33 mouse cellular contexts compared by ENCODE assay signal in genomic region chr8:105155091-105155745, GRCm38 (mm10). TPM values are rescaled to one million over a fixed set of nuclear protein-coding genes. Genes with fewer than 3 reads are reported as not detected.
DNase-seq lines count a peak whose midpoint lies in the region; ATAC-seq and TF ChIP-seq lines count a peak whose summit lies in the region.
"Had no signal": no experiment of that assay in that cellular context is flagged by ENCODE, and none has a peak within 500 bp of the region (broad histone marks: within the 10 kb centered on the region; RNA-seq: fewer than 3 reads in every experiment).

No protein-coding gene starts in this region.

- peak; percentile 14; the same call in 1 of the 2 replicates for ATAC-seq in forebrain, embryonic 13.5 days
- no peak for ATAC-seq in CD4-positive, CD25-positive, alpha-beta regulatory T cell, adult 4 months
- ATAC-seq: inflammation-experienced regulatory T-cells, adult 6 months; lung, postnatal 0 days had no signal

- no peak overlapping the region for H3K4me2 ChIP-seq in forebrain, embryonic 13.5 days
- H3K4me2 ChIP-seq: embryonic facial prominence, embryonic 13.5 days; hindbrain, embryonic 15.5 days; limb, embryonic 13.5 days; liver, embryonic 13.5 days; midbrain, embryonic 12.5 days; neural tube, embryonic 13.5 days had no signal

- H3K9ac ChIP-seq in MEL (ENCODE audit: control insufficient read depth, low read depth, low read length, poor library complexity, severe bottlenecking): no peak overlapping the region
- no peak overlapping the region for H3K9ac ChIP-seq in forebrain, embryonic 13.5 days
- H3K9ac ChIP-seq: embryonic facial prominence, embryonic 13.5 days; hindbrain, embryonic 15.5 days; limb, embryonic 13.5 days; liver, embryonic 13.5 days; midbrain, embryonic 12.5 days; neural tube, embryonic 13.5 days had no signal

- no peak overlapping the region for H3K4me3 ChIP-seq in MEL (ENCODE audit: control insufficient read depth in 1 of 2, insufficient read depth in 1 of 2, low read depth in 2 of 2, low read length in 2 of 2)
- H3K4me3 ChIP-seq in forebrain, embryonic 13.5 days: no peak overlapping the region
- H3K4me3 ChIP-seq: embryonic facial prominence, embryonic 13.5 days; hindbrain, embryonic 10.5 days; hindbrain, embryonic 15.5 days; limb, embryonic 13.5 days; liver, embryonic 13.5 days; megakaryocyte, embryonic 14.5 days; midbrain, embryonic 12.5 days; neural tube, embryonic 13.5 days had no signal

- H3K27ac ChIP-seq in MEL (ENCODE audit: control insufficient read depth, low read depth, low read length): no peak overlapping the region
- H3K27ac ChIP-seq in forebrain, embryonic 13.5 days: peak overlapping the region; percentile 51
- H3K27ac ChIP-seq: embryonic facial prominence, embryonic 13.5 days; hindbrain, embryonic 10.5 days; hindbrain, embryonic 15.5 days; limb, embryonic 13.5 days; liver, embryonic 13.5 days; midbrain, embryonic 12.5 days; neural tube, embryonic 13.5 days had no signal

- no peaks in the 10 kb centered on the region for H3K9me3 ChIP-seq in MEL (replicated peaks; ENCODE audit: insufficient read depth, low read length)
- no peaks in the 10 kb centered on the region for H3K9me3 ChIP-seq in forebrain, embryonic 13.5 days (replicated peaks)
- H3K9me3 ChIP-seq: embryonic facial prominence, embryonic 13.5 days; hindbrain, embryonic 10.5 days; hindbrain, embryonic 15.5 days; limb, embryonic 13.5 days; liver, embryonic 13.5 days; megakaryocyte, embryonic 14.5 days; midbrain, embryonic 12.5 days; neural tube, embryonic 13.5 days had no signal

- no peaks in the 10 kb centered on the region for H3K27me3 ChIP-seq in MEL (ENCODE audit: control insufficient read depth in 1 of 2, insufficient read depth in 2 of 2, low read length in 2 of 2)
- no peaks in the 10 kb centered on the region for H3K27me3 ChIP-seq in forebrain, embryonic 13.5 days
- H3K27me3 ChIP-seq: limb, embryonic 13.5 days had no signal

- no peak for TF ChIP-seq EP300 in MEL (IDR thresholded peaks at IDR 0.05; ENCODE audit: low read depth in 1 of 2, low read length in 2 of 2)

- peaks cover 0 to 4% of the 10 kb centered on the region in 2 experiments; a peak in 1 of 4 replicates for H3K36me3 ChIP-seq in MEL (ENCODE audit: control insufficient read depth in 1 of 2, insufficient read depth in 2 of 2, low read length in 2 of 2)
- H3K36me3 ChIP-seq in forebrain, embryonic 13.5 days (ENCODE audit: poor library complexity, severe bottlenecking): no peaks in the 10 kb centered on the region
- H3K36me3 ChIP-seq: embryonic facial prominence, embryonic 13.5 days; hindbrain, embryonic 10.5 days; hindbrain, embryonic 15.5 days; limb, embryonic 13.5 days; liver, embryonic 13.5 days; midbrain, embryonic 12.5 days; neural tube, embryonic 13.5 days had no signal

- H3K79me2 ChIP-seq in MEL (ENCODE audit: control insufficient read depth, insufficient read depth, low read length, poor library complexity): no peaks in the 10 kb centered on the region

- 80% methylated on average over 6 of the region's 6 CpGs for WGBS in forebrain, embryonic 13.5 days

- peak; percentile 80 for DNase-seq in heart, adult 11 months
- no peak for DNase-seq in heart, adult 9 months (ENCODE audit: low spot score in 2 of 2)
- DNase-seq in MEL (ENCODE audit: low read depth, low spot score): peak; percentile 25
- peak; percentile 74 for DNase-seq in adrenal gland, postnatal 14 days
- no peak for DNase-seq in left cerebral cortex, postnatal 4 days
- DNase-seq in gastrocnemius, postnatal 36 days: no peak
- DNase-seq: cerebellum, adult 9-10 months; gastrocnemius, postnatal 14 days; heart, adult 18-20 months; heart, postnatal 14 days; kidney, adult 11 months; kidney, postnatal 14 days; layer of hippocampus, adult 9-11 months; liver, embryonic 13.5 days; lung, adult 18-20 months; lung, postnatal 4 days; thymus, postnatal 4 days had no signal

- no peak for TF ChIP-seq RAD21 in MEL (IDR thresholded peaks at IDR 0.05; ENCODE audit: low read depth, low read length)

- TF ChIP-seq POLR2A in MEL (IDR thresholded peaks at IDR 0.05; ENCODE audit: control insufficient read depth in 1 of 2, insufficient read depth in 1 of 2, low read depth in 1 of 2, low read length in 2 of 2, poor library complexity in 1 of 2): no peak

- intact Hi-C loops in left cerebral cortex, postnatal 4 days (cut with DNase I): no loop called here
- intact Hi-C loops in gastrocnemius, postnatal 36 days (cut with DNase I): loop anchor here (5.0 kb wide), 1 partner anchor 62 kb away; no protein-coding TSS in a partner anchor

- no peak for TF ChIP-seq CTCF in MEL (IDR thresholded peaks at IDR 0.05 in 2 of 3, conservative IDR thresholded peaks at IDR 0.05 in 1 of 3; ENCODE audit: control insufficient read depth in 1 of 3, insufficient read depth in 1 of 3, low read depth in 2 of 3, low read length in 3 of 3, poor library complexity in 1 of 3, severe bottlenecking in 1 of 3)

- H3K4me1 ChIP-seq in MEL (ENCODE audit: control insufficient read depth in 1 of 2, insufficient read depth in 2 of 2, low read length in 2 of 2): peaks cover 2 to 7% of the 10 kb centered on the region in 2 experiments; a peak in 2 of 4 replicates
- H3K4me1 ChIP-seq in forebrain, embryonic 13.5 days: peaks cover 28% of the 10 kb centered on the region
- H3K4me1 ChIP-seq: liver, embryonic 13.5 days had no signal

TF ChIP-seq in MEL, 35 proteins besides CTCF, POLR2A, EP300 and RAD21:
- no peak for TF ChIP-seq ZMIZ1 (IDR thresholded peaks at IDR 0.05; ENCODE audit: low read depth, low read length)
- no peak for TF ChIP-seq ELF1 (IDR thresholded peaks at IDR 0.05; ENCODE audit: low read depth, low read length)
- TF ChIP-seq RCOR1 (IDR thresholded peaks at IDR 0.05; ENCODE audit: low read depth, low read length): no peak
- no peak for TF ChIP-seq USF2 (IDR thresholded peaks at IDR 0.05; ENCODE audit: borderline replicate concordance in 1 of 2, insufficient read depth in 1 of 2, low read depth in 1 of 2, low read length in 2 of 2)
- TF ChIP-seq GATA1 (IDR thresholded peaks at IDR 0.05; ENCODE audit: low read depth, low read length): no peak
- no peak for TF ChIP-seq KAT2A (conservative IDR thresholded peaks at IDR 0.05; ENCODE audit: low read depth, low read length)
- no peak for TF ChIP-seq UBTF (IDR thresholded peaks at IDR 0.05; ENCODE audit: borderline replicate concordance, insufficient read depth, low read depth, low read length)

RNA-seq across cellular contexts. Expression of gene Cbfb, which starts 15.3 kb away (rescaled TPM):
- 32.5 and 40.6 TPM in 2 replicates for total RNA-seq in MEL (2012; rRNA removed)
- 10 to 100 TPM in 1 of 2 experiments, not detected in 1; 37.9 TPM for polyA plus RNA-seq in MEL (2012; ENCODE audit: insufficient read depth in 1 of 2, insufficient read length in 2 of 2, low read depth in 1 of 2, low replicate concordance in 2 of 2, missing spikeins in 1 of 2)
- 58.4 and 60.1 TPM in 2 replicates for total RNA-seq in adrenal gland, postnatal 14 days (2021)
- polyA plus RNA-seq in forebrain, embryonic 13.5 days (2015; fragmentation: Nextera tagmentation; extraction: Ambion mirVana): 38.3 and 40.1 TPM in 2 replicates
- total RNA-seq in left cerebral cortex, postnatal 4 days (2021): 10 to 100 TPM; 39.0 to 47.0 TPM
- polyA plus RNA-seq in CD4-positive, CD25-positive, alpha-beta regulatory T cell, adult 4 months (2017; shearing (Covaris generic)): 10 to 100 TPM; 26.7 to 40.6 TPM
- 10 to 100 TPM; 45.0 to 53.4 TPM for total RNA-seq in gastrocnemius, postnatal 36 days (2021)

RNA-seq across cellular contexts. Expression of gene Ces4a, which starts 23.6 kb away (rescaled TPM):
- total RNA-seq in MEL (2012; rRNA removed): not detected in 2 replicates
- not detected for polyA plus RNA-seq in MEL (2012; ENCODE audit: insufficient read depth in 1 of 2, insufficient read length in 2 of 2, low read depth in 1 of 2, low replicate concordance in 2 of 2, missing spikeins in 1 of 2)
- total RNA-seq in adrenal gland, postnatal 14 days (2021): not detected in 2 replicates
- 0.09 TPM in 1 of 2 replicates, not detected in the other for polyA plus RNA-seq in forebrain, embryonic 13.5 days (2015; fragmentation: Nextera tagmentation; extraction: Ambion mirVana)
- total RNA-seq in left cerebral cortex, postnatal 4 days (2021): not detected
- under 1 TPM in 1 of 2 experiments, not detected in 1; 0.13 TPM for polyA plus RNA-seq in CD4-positive, CD25-positive, alpha-beta regulatory T cell, adult 4 months (2017; shearing (Covaris generic))
- total RNA-seq in gastrocnemius, postnatal 36 days (2021): not detected
- total RNA-seq: common myeloid progenitor, adult 5-6 weeks; gastrocnemius, postnatal 14 days; heart, adult 18-20 months; heart, postnatal 14 days; left cerebral cortex, postnatal 25 days had no signal
- polyA plus RNA-seq: embryonic facial prominence, embryonic 13.5 days; heart, embryonic 14.5 days; hindbrain, embryonic 10.5 days; inflammation-experienced regulatory T-cells, adult 6 months; kidney, embryonic 14.5 days; limb, embryonic 13.5 days; liver, embryonic 13.5 days; lung, postnatal 0 days; midbrain, embryonic 12.5 days; neural tube, embryonic 13.5 days; stomach, embryonic 14.5 days had no signal

Comparison
In these comparisons a context has a peak if more than half of its experiments do, and no peak if none do; other contexts are left out.
1. DNase-seq: peak in heart, adult 11 months (single experiment), MEL (single experiment) and adrenal gland, postnatal 14 days (single experiment); none in heart, adult 9 months (0 of 2), left cerebral cortex, postnatal 4 days (single experiment) and gastrocnemius, postnatal 36 days (0 of 2).